Mouse (Mus musculus): ENCODE data around the gene Padi3.

DNA sequence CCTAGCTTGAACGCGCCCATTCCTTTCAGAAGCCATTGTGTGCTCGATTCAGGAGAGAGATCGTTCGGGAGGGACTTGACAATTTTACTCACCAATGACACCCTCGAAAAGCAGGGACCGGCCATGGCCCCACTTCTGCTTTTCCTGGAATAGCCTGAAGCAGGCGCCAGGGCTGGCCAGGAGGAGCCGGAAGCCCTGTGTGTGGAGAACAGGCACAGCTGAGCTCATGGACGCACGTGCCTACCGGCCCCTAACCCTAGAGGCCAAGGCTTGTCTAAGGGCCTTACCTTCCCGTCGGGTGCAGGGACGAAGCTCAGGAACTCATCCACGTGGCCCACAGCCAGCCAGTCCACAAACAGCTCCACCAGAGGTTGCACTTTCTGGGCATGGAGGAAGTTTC, 19.4 kb downstream of the Padi3 start:
- no peak for TF ChIP-seq CTCF (IDR thresholded peaks at IDR 0.05; ENCODE audit: extremely low read depth, insufficient read depth, low read length)
- no peak for TF ChIP-seq POLR2A (IDR thresholded peaks at IDR 0.05; ENCODE audit: extremely low read depth, insufficient read depth, low read length)
